Mouse (Mus musculus) sigmoid colon, adult 10 weeks (tissue): ENCODE data around the gene Gm11213. TPM values are rescaled to one million over a fixed set of nuclear protein-coding genes. Genes with fewer than 3 reads are reported as not detected.

ENCODE experiments used
- polyA plus RNA-seq: library from polyadenylated mRNA; stranded (reverse); fragments of 350-450 nt; fragmentation: Illumina TruSeq; extraction: RNeasy Lipid Tissue Mini Kit (QIAGEN cat#74804); gene quantifications from one replicate; pipeline ENCODE4 v1.2.3, GENCODE M21; 2014; ENCODE audit warnings: low read depth, low replicate concordance

Gene Gm11213
- not detected for polyA plus RNA-seq

GRCm38 (mm10) chr4:63604945-63605344 is at the start of gene Gm11213:
Gene Gm11213 (minus strand): TSS chr4:63605261.

GRCm38 (mm10) chr4:63622378-63622835 is 17.3 kb upstream of the Gm11213 start, which contains the start of gene Tex48:
Gene Tex48 (minus strand): TSS chr4:63622428.

GRCm38 (mm10) chr4:63558407-63559081 is 46.5 kb downstream of the Gm11213 start, which contains the start of gene Tmem268:
Gene Tmem268 (plus strand): TSS chr4:63558781.

Other genes starting within 250 kb of the Gm11213 start
- not detected for gene Orm3, start 249.1 kb downstream of the Gm11213 start, polyA plus RNA-seq
- not detected for gene Orm2, start 242.8 kb downstream of the Gm11213 start, polyA plus RNA-seq
- gene Akna, start 201.9 kb downstream of the Gm11213 start, polyA plus RNA-seq = 0.50 TPM
- gene Whrn, start 109.3 kb downstream of the Gm11213 start, polyA plus RNA-seq = 1.6 TPM
- gene Atp6v1g1, start 60.5 kb downstream of the Gm11213 start, polyA plus RNA-seq = 280 TPM
- 15.5 TPM for gene Tmem268, start 46.5 kb downstream of the Gm11213 start, polyA plus RNA-seq
- gene Tex48, start 17.2 kb upstream of the Gm11213 start, polyA plus RNA-seq = not detected
- not detected for gene Gm11214, start 58.1 kb upstream of the Gm11213 start, polyA plus RNA-seq
- 4.0 TPM for gene Tnfsf15, start 139.9 kb upstream of the Gm11213 start, polyA plus RNA-seq